In the genomic region with DNA sequence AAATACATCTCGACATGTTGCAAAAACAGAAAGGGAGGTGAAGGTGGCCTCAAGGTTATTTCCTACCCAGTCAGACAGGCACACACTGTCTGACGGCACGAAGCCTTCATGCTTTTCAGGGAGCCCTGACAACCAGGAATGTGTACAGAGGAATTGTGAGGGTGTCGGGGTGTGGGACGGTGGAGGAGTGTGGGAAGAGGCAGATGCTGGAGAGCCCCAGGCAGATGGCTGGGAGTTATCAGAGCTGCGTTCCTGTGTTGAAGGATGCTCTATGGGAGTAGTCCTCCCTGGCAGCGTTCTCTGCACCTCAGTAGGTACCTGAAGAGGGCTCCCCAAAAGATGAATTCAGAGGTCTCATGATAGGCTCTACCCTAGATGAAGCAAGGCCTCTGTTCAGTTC, we compare ENCODE assay signal across 11 mouse cellular contexts. TPM values are rescaled to one million over a fixed set of nuclear protein-coding genes. Genes with fewer than 3 reads are reported as not detected.
A peak's percentile ranks its signal among the peaks of the same experiment; 100 is the strongest.
DNase-seq lines count a peak whose midpoint lies in the region; ATAC-seq lines count a peak whose summit lies in the region.
"Had no signal": no experiment of that assay in that cellular context is flagged by ENCODE, and none has a peak within 500 bp of the region (broad histone marks: within the 10 kb centered on the region; RNA-seq: fewer than 3 reads in every experiment).

No protein-coding gene starts in this region.

- H3K4me1 ChIP-seq in hindbrain, embryonic 14.5 days (replicated peaks; ENCODE audit: control insufficient read depth, insufficient read depth, low read length) = peaks cover 26% of the 10 kb centered on the region
- peaks cover 19% of the 10 kb centered on the region for H3K4me1 ChIP-seq in hindbrain, embryonic 10.5 days (replicated peaks)
- H3K4me1 ChIP-seq in midbrain, embryonic 13.5 days (replicated peaks) = peaks cover 32% of the 10 kb centered on the region
- H3K4me1 ChIP-seq in midbrain, embryonic 14.5 days (ENCODE audit: control insufficient read depth, insufficient read depth, low read length) = peaks cover 22% of the 10 kb centered on the region
- H3K4me1 ChIP-seq in embryonic facial prominence, embryonic 14.5 days (ENCODE audit: control insufficient read depth, insufficient read depth, low read length) = peaks cover 33% of the 10 kb centered on the region

- no peak for DNase-seq in hindbrain, embryonic 14.5 days (ENCODE audit: low spot score)
- DNase-seq in hindbrain, embryonic 10.5 days (ENCODE audit: low spot score) = no peak
- DNase-seq in midbrain, embryonic 14.5 days = no peak
- no peak for DNase-seq in embryonic facial prominence, embryonic 14.5 days (ENCODE audit: low spot score)
- DNase-seq in left cerebral cortex, postnatal 14 days (ENCODE audit: low spot score in 2 of 2) = peak; percentile 67 to 73
- no peak for DNase-seq in adrenal gland, adult 18-20 months (ENCODE audit: low spot score in 2 of 2)
- DNase-seq in spleen, postnatal 10 days (ENCODE audit: low spot score in 2 of 2) = no peak
- DNase-seq: cerebellum, adult 18-20 months had no signal

- H3K36me3 ChIP-seq in hindbrain, embryonic 14.5 days (replicated peaks; ENCODE audit: control insufficient read depth, insufficient read depth) = no peaks in the 10 kb centered on the region
- peaks cover 32% of the 10 kb centered on the region for H3K36me3 ChIP-seq in hindbrain, embryonic 10.5 days
- peaks cover 12% of the 10 kb centered on the region; the same call in 1 of the 2 replicates for H3K36me3 ChIP-seq in midbrain, embryonic 13.5 days
- 0 out of 2 replicates have a peak, but pooled peaks cover 5% of the 10 kb centered on the region for H3K36me3 ChIP-seq in midbrain, embryonic 14.5 days (ENCODE audit: control insufficient read depth, insufficient read depth, low read length)
- 0 out of 2 replicates have a peak, but pooled peaks cover 4% of the 10 kb centered on the region for H3K36me3 ChIP-seq in embryonic facial prominence, embryonic 14.5 days (ENCODE audit: control insufficient read depth, insufficient read depth, low read length)
- H3K36me3 ChIP-seq: stomach, embryonic 15.5 days had no signal

- H3K27ac ChIP-seq in hindbrain, embryonic 14.5 days = no peak overlapping the region
- H3K27ac ChIP-seq in hindbrain, embryonic 10.5 days = no peak overlapping the region; the same call in 1 of the 2 replicates
- H3K27ac ChIP-seq in midbrain, embryonic 13.5 days = no peak overlapping the region
- H3K27ac ChIP-seq in midbrain, embryonic 14.5 days (replicated peaks; ENCODE audit: low read depth, low read length) = no peak overlapping the region
- H3K27ac ChIP-seq in embryonic facial prominence, embryonic 14.5 days (replicated peaks; ENCODE audit: low read depth, low read length) = peak overlapping the region; percentile 57
- H3K27ac ChIP-seq: macrophage; stomach, embryonic 15.5 days had no signal

- 0 out of 2 replicates have a peak, but pooled peaks have one; percentile 21 for ATAC-seq in hindbrain, embryonic 14.5 days (ENCODE audit: low FRiP score)
- ATAC-seq in midbrain, embryonic 13.5 days = peak; percentile 53; the same call in 1 of the 2 replicates
- no peak for ATAC-seq in midbrain, embryonic 14.5 days (ENCODE audit: low FRiP score, low TSS enrichment)
- ATAC-seq in embryonic facial prominence, embryonic 14.5 days (ENCODE audit: low read depth) = no peak

- 58% methylated on average over 7 of the region's 7 CpGs for WGBS in hindbrain, embryonic 14.5 days
- WGBS in hindbrain, embryonic 10.5 days = 80% methylated on average over 7 of the region's 7 CpGs
- WGBS in midbrain, embryonic 13.5 days = 75% methylated on average over 7 of the region's 7 CpGs
- 63% methylated on average over 7 of the region's 7 CpGs for WGBS in midbrain, embryonic 14.5 days
- 63% methylated on average over 7 of the region's 7 CpGs for WGBS in embryonic facial prominence, embryonic 14.5 days

- intact Hi-C loops in left cerebral cortex, postnatal 14 days (cut with DNase I) = no loop called here

- no peak overlapping the region for H3K4me3 ChIP-seq in hindbrain, embryonic 14.5 days (replicated peaks; ENCODE audit: low read length)
- no peak overlapping the region for H3K4me3 ChIP-seq in hindbrain, embryonic 10.5 days
- no peak overlapping the region for H3K4me3 ChIP-seq in midbrain, embryonic 13.5 days (replicated peaks)
- no peak overlapping the region for H3K4me3 ChIP-seq in midbrain, embryonic 14.5 days (replicated peaks; ENCODE audit: low read depth, low read length)
- no peak overlapping the region for H3K4me3 ChIP-seq in embryonic facial prominence, embryonic 14.5 days (ENCODE audit: low read depth, low read length)
- H3K4me3 ChIP-seq: stomach, embryonic 15.5 days had no signal

- H3K27me3 ChIP-seq in hindbrain, embryonic 14.5 days (ENCODE audit: control insufficient read depth, insufficient read depth, low read length) = no peaks in the 10 kb centered on the region
- H3K27me3 ChIP-seq in hindbrain, embryonic 10.5 days (ENCODE audit: insufficient read depth, poor library complexity, severe bottlenecking) = no peaks in the 10 kb centered on the region
- H3K27me3 ChIP-seq in midbrain, embryonic 13.5 days = no peaks in the 10 kb centered on the region
- no peaks in the 10 kb centered on the region for H3K27me3 ChIP-seq in midbrain, embryonic 14.5 days (ENCODE audit: control insufficient read depth, insufficient read depth, low read length)
- H3K27me3 ChIP-seq in embryonic facial prominence, embryonic 14.5 days (replicated peaks; ENCODE audit: control insufficient read depth, insufficient read depth, low read length) = no peaks in the 10 kb centered on the region
- H3K27me3 ChIP-seq: stomach, embryonic 15.5 days had no signal

- H3K9me3 ChIP-seq in hindbrain, embryonic 14.5 days (ENCODE audit: control insufficient read depth, low read length) = no peaks in the 10 kb centered on the region
- no peaks in the 10 kb centered on the region for H3K9me3 ChIP-seq in hindbrain, embryonic 10.5 days
- H3K9me3 ChIP-seq in midbrain, embryonic 13.5 days = no peaks in the 10 kb centered on the region
- no peaks in the 10 kb centered on the region for H3K9me3 ChIP-seq in midbrain, embryonic 14.5 days (ENCODE audit: control insufficient read depth, low read length)
- H3K9me3 ChIP-seq in embryonic facial prominence, embryonic 14.5 days (ENCODE audit: control insufficient read depth, low read length) = no peaks in the 10 kb centered on the region
- H3K9me3 ChIP-seq: stomach, embryonic 15.5 days had no signal

- H3K4me2 ChIP-seq in hindbrain, embryonic 14.5 days (replicated peaks) = no peak overlapping the region
- no peak overlapping the region for H3K4me2 ChIP-seq in midbrain, embryonic 13.5 days (replicated peaks)
- H3K4me2 ChIP-seq in midbrain, embryonic 14.5 days (ENCODE audit: low read length) = no peak overlapping the region
- peak overlapping the region; percentile 25; the same call in 1 of the 2 replicates for H3K4me2 ChIP-seq in embryonic facial prominence, embryonic 14.5 days (ENCODE audit: low read depth, low read length)
- H3K4me2 ChIP-seq: stomach, embryonic 15.5 days had no signal

- no peak overlapping the region for H3K9ac ChIP-seq in hindbrain, embryonic 14.5 days
- H3K9ac ChIP-seq in midbrain, embryonic 13.5 days (replicated peaks) = no peak overlapping the region
- no peak overlapping the region for H3K9ac ChIP-seq in midbrain, embryonic 14.5 days (replicated peaks; ENCODE audit: low read length)
- H3K9ac ChIP-seq in embryonic facial prominence, embryonic 14.5 days (ENCODE audit: low read depth, low read length) = no peak overlapping the region
- H3K9ac ChIP-seq: stomach, embryonic 15.5 days had no signal

RNA-seq across cellular contexts. Expression of gene Agpat4, which starts 45.4 kb away (rescaled TPM):
- 36.1 and 38.2 TPM in 2 replicates for polyA plus RNA-seq in hindbrain, embryonic 14.5 days (2014; fragmentation: Nextera tagmentation; extraction: Ambion mirVana)
- 44.4 and 47.0 TPM in 2 replicates for polyA plus RNA-seq in hindbrain, embryonic 10.5 days (2016; fragmentation: Nextera tagmentation; extraction: Ambion mirVana)
- 51.6 and 51.9 TPM in 2 replicates for polyA plus RNA-seq in midbrain, embryonic 13.5 days (2015; fragmentation: Nextera tagmentation; extraction: Ambion mirVana)
- 30.9 and 31.3 TPM in 2 replicates for polyA plus RNA-seq in midbrain, embryonic 14.5 days (2014; fragmentation: Nextera tagmentation; extraction: Ambion mirVana)
- 19.6 and 23.2 TPM in 2 replicates for polyA plus RNA-seq in embryonic facial prominence, embryonic 14.5 days (2014; fragmentation: Nextera tagmentation; extraction: Ambion mirVana)
- total RNA-seq in left cerebral cortex, postnatal 14 days (2021) = 10 to 100 TPM; 68.3 to 73.6 TPM
- 10 to 100 TPM; 33.2 to 54.3 TPM for total RNA-seq in adrenal gland, adult 18-20 months (2021)

Comparison
In these comparisons a context has a peak if more than half of its experiments do, and no peak if none do; other contexts are left out.
1. ATAC-seq: peak in hindbrain, embryonic 14.5 days (single experiment) and midbrain, embryonic 13.5 days (single experiment); none in midbrain, embryonic 14.5 days (single experiment) and embryonic facial prominence, embryonic 14.5 days (single experiment).
2. DNase-seq: peak in left cerebral cortex, postnatal 14 days (2 of 2); none in hindbrain, embryonic 14.5 days (single experiment), hindbrain, embryonic 10.5 days (single experiment), midbrain, embryonic 14.5 days (single experiment), embryonic facial prominence, embryonic 14.5 days (single experiment), adrenal gland, adult 18-20 months (0 of 2) and spleen, postnatal 10 days (0 of 2).